Mouse (Mus musculus) E14TG2a.4 (cell line): ENCODE data around the gene Fam24b.

ENCODE experiments used
- H3K27me3 ChIP-seq: 2 replicates; pipeline ENCODE4 v1.6.1; 2014; ENCODE audit warnings: low read length, control low read depth; ENCODE audit not compliant: insufficient read depth
- H3K36me3 ChIP-seq: 2 replicates; pipeline ENCODE4 v1.6.1; 2014; ENCODE audit warnings: low read length, control low read depth; ENCODE audit not compliant: insufficient read depth
- H3K4me1 ChIP-seq: replicated peaks from 2 replicates; pipeline ENCODE4 v1.6.1; 2014; ENCODE audit warnings: low read depth, low read length, control low read depth
- H3K4me3 ChIP-seq: replicated peaks from 2 replicates; pipeline ENCODE4 v1.5.1; 2014; ENCODE audit warnings: mild to moderate bottlenecking, low read length
- H3K9me3 ChIP-seq: 2 replicates; pipeline ENCODE4 v1.6.1; 2014; ENCODE audit warnings: low read length, control low read depth
- CTCF ChIP-seq: conservative IDR thresholded peaks from 2 replicates; pipeline ENCODE4 v1.5.1; 2014; ENCODE audit warnings: low read length
- NANOG ChIP-seq: IDR thresholded peaks from 2 replicates; pipeline ENCODE4 v1.6.1; 2014; ENCODE audit warnings: borderline replicate concordance, low read length, mixed read lengths
- POU5F1 ChIP-seq: IDR thresholded peaks from 2 replicates; pipeline ENCODE4 v1.6.1; 2014; ENCODE audit warnings: low read length, borderline replicate concordance

Fam24b gene

DNA sequence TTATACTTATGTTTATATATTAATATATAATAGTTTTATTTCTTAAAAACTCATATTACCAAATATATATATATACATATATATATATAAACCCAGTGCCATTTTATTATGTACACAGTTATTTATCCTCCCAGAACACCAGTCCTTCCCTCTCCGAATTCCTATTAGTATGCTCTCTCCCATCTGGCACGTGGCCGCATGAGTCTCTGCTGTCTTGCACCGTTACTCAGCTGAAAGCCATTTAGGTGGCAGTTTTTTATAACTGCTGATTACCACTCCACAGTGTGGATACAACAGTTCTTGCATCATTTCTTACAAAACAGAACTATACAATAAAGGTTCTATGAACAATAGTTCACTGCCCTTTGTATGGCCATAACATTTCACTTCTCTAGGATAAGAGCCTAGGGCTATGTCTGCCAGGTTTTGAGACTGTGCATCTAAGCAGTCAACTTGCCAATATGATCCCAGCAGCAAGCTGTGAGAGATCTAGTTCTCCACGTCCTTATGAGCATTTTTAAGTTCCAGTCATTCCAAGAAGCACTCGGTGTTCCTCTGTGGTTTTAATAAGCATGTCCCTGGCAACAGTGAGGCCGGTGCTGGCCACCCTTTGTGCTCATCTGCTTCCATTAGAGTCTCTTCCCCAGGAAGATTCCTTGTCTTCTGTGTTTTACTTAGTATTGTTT lies 16.7 kb upstream of the Fam24b start:
- no peaks in the 10 kb centered on the region for H3K27me3 ChIP-seq
- H3K9me3 ChIP-seq, result no peaks in the 10 kb centered on the region
- peaks cover 80% of the 10 kb centered on the region for H3K36me3 ChIP-seq
- no peak overlapping the region for H3K4me3 ChIP-seq
- H3K4me1 ChIP-seq, result peaks cover 16% of the 10 kb centered on the region; the same call in 1 of the 2 replicates
- TF ChIP-seq POU5F1 (no peak), NANOG (no peak), CTCF (no peak)

DNA sequence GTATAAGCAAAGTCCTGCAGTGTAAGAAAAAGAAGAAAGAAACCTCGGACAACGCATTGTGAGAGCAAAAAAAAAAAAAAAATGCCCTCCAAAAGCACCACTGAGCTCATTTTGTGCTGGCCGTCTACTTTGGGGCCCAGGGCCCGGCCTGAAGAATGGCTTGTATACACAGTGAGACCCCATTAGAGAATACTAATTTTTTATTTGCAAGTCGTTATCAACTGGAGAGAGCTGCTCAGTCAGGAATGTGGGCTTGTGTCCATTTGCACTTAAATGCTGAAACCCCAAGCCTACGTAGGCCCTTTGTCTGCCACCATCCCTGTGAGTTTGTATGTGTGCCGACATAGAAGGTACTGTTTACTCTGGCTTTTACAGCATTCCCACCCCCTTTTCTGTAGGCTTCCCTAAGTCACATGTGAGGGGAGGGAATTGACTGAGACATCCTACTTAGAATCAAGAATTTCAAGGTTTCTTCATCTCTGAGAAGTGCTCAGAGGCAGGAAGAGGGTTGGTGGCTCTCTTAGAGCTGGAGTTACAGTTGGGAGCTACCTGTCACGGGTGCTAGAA lies 8.3 kb upstream of the Fam24b start:
- Histone ChIP-seq H3K4me1 (peaks cover 11% of the 10 kb centered on the region), H3K4me3 (no peak overlapping the region), H3K36me3 (peaks cover 37% of the 10 kb centered on the region), H3K27me3 (no peaks in the 10 kb centered on the region), H3K9me3 (no peaks in the 10 kb centered on the region)
- TF ChIP-seq POU5F1 (no peak), CTCF (no peak), NANOG (no peak)

DNA sequence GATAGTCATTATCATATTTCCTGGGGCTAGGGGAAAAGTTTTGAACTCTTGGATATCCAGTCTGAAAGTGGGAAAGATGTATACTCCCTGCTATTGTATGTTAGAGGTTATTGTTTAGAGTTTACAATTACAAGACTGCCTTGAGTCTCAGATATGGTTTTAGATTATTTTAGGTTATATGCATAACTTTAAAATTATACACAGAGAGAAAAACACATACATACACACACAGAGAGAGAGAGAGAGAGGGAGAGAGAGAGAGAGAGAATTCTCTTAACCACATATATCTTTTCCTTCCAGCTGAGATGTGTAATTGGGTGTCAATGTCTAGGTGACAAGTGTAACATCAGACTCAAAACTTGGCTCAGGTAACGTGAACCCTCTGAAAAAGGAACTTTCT lies 4.2 kb upstream of the Fam24b start, which contains the start of gene Fam24a:
Fam24a (plus strand) TSS at position 301 of the 400 bp plus-strand sequence.
- no peak within 1 kb of the TSS for H3K4me3 ChIP-seq
- H3K27me3 ChIP-seq, result no peaks in the 10 kb centered on the region
- peaks cover 11% of the 10 kb centered on the region for H3K4me1 ChIP-seq
- H3K36me3 ChIP-seq, result 0 out of 2 replicates have a peak, but pooled peaks cover 4% of the 10 kb centered on the region
- TF ChIP-seq CTCF (no peak), NANOG (no peak), POU5F1 (no peak)
- H3K9me3 ChIP-seq, result no peaks in the 10 kb centered on the region

DNA sequence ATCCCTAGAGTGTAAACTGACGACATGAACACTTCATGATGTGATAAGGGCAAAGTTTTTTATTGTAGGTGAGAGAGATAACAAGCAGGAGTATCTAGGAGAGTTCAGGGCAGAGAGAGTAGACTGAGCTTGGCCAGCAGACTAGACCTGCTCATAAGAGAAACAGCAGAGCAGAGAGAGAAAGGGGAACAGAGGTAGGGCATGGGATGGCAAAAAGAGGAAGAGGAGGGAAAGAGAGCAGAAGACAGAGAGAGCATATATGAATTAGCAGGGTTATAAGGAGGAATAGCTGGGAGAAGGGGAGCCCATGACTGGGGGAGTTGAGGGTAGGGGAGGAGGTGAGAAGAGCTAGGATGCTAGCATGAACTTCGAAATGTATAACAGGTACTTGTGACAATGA lies 2.4 kb upstream of the Fam24b start:
- Histone ChIP-seq H3K9me3 (no peaks in the 10 kb centered on the region), H3K27me3 (no peaks in the 10 kb centered on the region)

DNA sequence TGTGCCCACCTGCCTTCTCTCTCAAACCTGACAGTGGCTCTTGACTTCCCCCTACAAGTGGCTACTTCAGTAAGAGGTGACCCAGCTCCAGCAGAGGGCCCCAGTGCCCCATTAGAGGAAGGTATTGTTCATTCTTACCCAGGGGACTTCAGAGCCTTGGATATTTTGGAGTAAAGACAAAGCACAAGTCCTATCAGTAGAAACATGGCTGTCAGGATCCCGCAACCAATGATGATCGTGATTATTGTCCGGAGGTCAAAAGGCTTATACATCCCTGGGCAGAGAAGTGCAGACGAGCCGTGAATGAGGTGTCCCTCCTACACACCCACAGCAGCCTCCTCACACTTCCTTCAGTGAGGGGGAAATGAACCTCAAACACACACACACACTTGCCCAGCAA lies 2.3 kb downstream of the Fam24b start:
- no peak for TF ChIP-seq POU5F1
- TF ChIP-seq NANOG, result no peak
- no peak for TF ChIP-seq CTCF
- Histone ChIP-seq H3K36me3 (no peaks in the 10 kb centered on the region), H3K27me3 (no peaks in the 10 kb centered on the region), H3K9me3 (no peaks in the 10 kb centered on the region), H3K4me3 (no peak overlapping the region), H3K4me1 (no peaks in the 10 kb centered on the region)

More for the DNA sequence above, 2.4 kb upstream of the Fam24b start:
- H3K4me1 ChIP-seq, result no peaks in the 10 kb centered on the region
- H3K36me3 ChIP-seq, result no peaks in the 10 kb centered on the region
- no peak for TF ChIP-seq CTCF
- no peak for TF ChIP-seq NANOG
- TF ChIP-seq POU5F1, result no peak
- no peak overlapping the region for H3K4me3 ChIP-seq

DNA sequence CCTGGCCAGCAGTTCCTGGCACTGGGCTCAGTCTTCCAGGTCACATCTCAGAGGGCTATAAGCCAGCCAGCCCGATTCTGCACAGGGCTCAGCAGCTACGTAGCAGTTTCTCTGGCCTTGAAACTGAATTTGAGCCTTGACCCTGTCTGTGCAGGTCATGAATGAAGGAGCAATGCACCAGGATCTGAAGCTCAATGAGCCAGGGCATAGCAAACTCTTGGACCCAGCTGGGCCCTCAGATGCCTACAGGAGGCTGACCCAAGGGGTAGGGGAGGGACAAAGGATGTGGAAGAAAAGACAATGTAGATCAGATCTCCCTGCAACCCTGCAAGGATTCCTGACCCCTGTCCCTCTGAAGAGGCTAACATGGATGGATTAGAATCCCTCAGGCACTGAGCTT lies 7.1 kb downstream of the Fam24b start, which contains the start of gene Cuzd1:
Cuzd1 (minus strand) TSS at position 101 of the 400 bp plus-strand sequence.
- no peak for TF ChIP-seq NANOG
- no peak for TF ChIP-seq CTCF
- TF ChIP-seq POU5F1, result no peak
- Histone ChIP-seq H3K36me3 (no peaks in the 10 kb centered on the region), H3K4me3 (no peak within 1 kb of the TSS), H3K4me1 (0 out of 2 replicates have a peak, but pooled peaks cover 2% of the 10 kb centered on the region), H3K9me3 (no peaks in the 10 kb centered on the region), H3K27me3 (no peaks in the 10 kb centered on the region)

DNA sequence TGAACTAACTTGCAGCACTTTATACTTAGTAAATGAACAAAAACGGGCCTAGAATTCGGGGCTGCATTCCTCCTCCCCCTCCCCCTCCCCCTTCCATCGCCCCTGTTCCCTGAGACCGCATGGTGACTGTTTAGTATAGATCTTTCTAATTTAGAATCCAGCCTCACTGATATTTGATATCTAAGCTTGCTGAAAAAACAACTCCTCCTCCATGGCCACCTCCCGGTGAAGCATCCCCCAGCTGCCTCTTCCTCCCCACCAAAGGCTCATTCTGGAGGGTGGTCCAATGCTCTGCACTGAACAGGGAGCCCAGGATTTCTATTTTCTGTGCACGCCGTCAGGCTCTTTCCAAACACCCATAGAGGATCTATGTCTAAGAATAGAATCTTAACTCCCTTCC lies 11.0 kb downstream of the Fam24b start:
- H3K4me3 ChIP-seq, result no peak overlapping the region
- no peaks in the 10 kb centered on the region for H3K36me3 ChIP-seq
- TF ChIP-seq POU5F1 (no peak), CTCF (no peak), NANOG (no peak)
- peaks cover 3% of the 10 kb centered on the region; the same call in 1 of the 2 replicates for H3K27me3 ChIP-seq
- H3K9me3 ChIP-seq, result no peaks in the 10 kb centered on the region
- 0 out of 2 replicates have a peak, but pooled peaks cover 2% of the 10 kb centered on the region for H3K4me1 ChIP-seq

DNA sequence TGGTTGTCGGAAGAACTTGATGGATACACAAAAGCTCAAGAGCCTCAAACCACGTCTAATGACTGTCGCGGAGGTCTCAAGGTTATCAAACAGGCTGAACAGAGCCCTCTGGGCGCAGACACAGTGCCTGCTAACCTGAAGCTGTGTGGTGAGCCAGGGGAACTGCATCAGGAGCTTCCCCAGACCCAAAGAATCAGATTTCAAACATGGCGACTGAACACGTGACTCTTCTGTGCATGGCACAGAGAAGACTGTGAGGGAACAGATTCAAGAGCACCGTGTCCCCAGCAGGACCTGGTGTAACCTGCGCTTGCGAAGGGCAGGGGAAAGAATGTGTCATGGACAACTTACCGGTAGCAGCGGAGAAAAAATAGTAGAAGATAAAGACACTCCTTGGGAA lies 11.7 kb downstream of the Fam24b start:
- no peaks in the 10 kb centered on the region for H3K9me3 ChIP-seq
- H3K36me3 ChIP-seq, result no peaks in the 10 kb centered on the region
- TF ChIP-seq NANOG, result no peak
- peak; percentile 13; the same call in 1 of the 2 replicates for TF ChIP-seq CTCF
- 0 out of 2 replicates have a peak, but pooled peaks cover 2% of the 10 kb centered on the region for H3K4me1 ChIP-seq
- H3K27me3 ChIP-seq, result peaks cover 3% of the 10 kb centered on the region; the same call in 1 of the 2 replicates
- no peak overlapping the region for H3K4me3 ChIP-seq

DNA sequence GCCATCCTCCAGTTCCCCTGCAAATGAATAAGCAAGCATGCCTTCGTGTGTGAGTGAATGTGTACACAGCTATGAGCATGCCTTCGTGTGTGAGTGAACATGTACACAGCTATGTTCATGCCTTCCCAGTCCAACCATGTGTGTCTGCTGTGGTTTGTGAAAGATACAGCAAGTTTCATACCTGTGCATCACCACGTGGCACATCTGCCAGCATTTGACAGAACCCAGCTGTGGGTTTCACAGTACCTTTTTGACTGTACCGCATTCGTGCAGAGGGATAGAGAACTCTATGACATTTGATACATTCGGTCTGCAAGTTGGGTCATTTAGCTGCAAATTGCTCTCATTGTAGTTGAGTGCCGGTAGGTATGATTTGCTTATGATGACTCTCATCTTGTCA lies 14.8 kb downstream of the Fam24b start:
- TF ChIP-seq NANOG, result no peak
- no peak for TF ChIP-seq CTCF
- no peak for TF ChIP-seq POU5F1
- Histone ChIP-seq H3K27me3 (peaks cover 3% of the 10 kb centered on the region; the same call in 1 of the 2 replicates), H3K36me3 (no peaks in the 10 kb centered on the region), H3K9me3 (no peaks in the 10 kb centered on the region), H3K4me1 (0 out of 2 replicates have a peak, but pooled peaks cover 2% of the 10 kb centered on the region), H3K4me3 (no peak overlapping the region)
